Mouse (Mus musculus): ENCODE measurements around the gene Mecp2. TPM values are rescaled to one million over a fixed set of nuclear protein-coding genes. Genes with fewer than 3 reads are reported as not detected.
A peak's percentile ranks its signal among the peaks of the same experiment; 100 is the strongest.
"Not testable (repeated sequence)": the region's sequence is repeated elsewhere in the genome, so short reads cannot be mapped to it uniquely, and the experiment has no call there.

Mecp2 gene
- 3.1 and 3.3 TPM in 2 replicates for polyA plus RNA-seq (2012; rRNA removed)

DNA sequence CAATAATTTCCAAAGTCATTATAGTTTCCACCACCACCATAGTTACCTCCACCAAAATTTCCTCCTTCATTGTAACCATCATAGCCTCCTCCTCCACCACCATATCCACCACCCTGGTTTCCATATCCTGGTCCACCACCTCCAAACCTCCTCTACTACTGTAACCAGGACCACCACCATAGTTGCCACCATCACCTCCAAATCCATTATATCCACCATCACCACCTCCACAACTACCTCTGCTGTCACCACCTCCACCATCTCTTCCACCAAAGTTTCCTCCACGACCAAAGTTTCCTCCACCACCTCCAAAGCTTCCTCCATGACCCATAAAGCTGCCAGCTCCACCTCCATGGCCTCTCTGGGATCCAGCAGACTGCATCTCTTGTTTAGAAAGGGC lies at the start of gene Mecp2:
Gene Mecp2 (minus strand): TSS at position 101 of the 400 bp plus-strand sequence.
- not testable (repeated sequence) for DNase-seq (ENCODE audit: low read depth, low spot score)
- WGBS, result 18% methylated on average over 1 of the region's 1 CpGs

DNA sequence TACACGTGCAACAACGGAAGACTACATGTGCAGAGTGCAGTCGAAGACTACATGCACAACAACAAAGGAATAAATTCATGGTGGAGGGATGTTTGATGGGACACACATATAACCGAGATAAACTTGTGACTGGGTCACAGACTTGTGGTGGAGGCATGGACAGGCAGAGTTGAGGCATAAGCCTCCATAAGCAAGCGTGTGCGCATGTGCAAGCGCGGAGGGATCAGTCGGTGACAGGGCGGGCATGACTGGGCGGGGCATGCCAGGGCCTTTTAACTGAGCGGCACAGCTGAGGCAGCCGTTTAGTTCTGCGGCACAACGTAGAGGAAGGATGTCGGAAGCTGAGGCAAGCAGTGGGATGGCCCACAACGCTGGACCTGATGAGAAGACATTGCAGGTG lies 41.8 kb upstream of the Mecp2 start, which contains the start of gene Tktl1:
Gene Tktl1 (plus strand): TSS at position 301 of the 400 bp plus-strand sequence.
- WGBS, result 91% methylated on average over 17 of the region's 17 CpGs
- no peak for DNase-seq (ENCODE audit: low read depth, low spot score)

DNA sequence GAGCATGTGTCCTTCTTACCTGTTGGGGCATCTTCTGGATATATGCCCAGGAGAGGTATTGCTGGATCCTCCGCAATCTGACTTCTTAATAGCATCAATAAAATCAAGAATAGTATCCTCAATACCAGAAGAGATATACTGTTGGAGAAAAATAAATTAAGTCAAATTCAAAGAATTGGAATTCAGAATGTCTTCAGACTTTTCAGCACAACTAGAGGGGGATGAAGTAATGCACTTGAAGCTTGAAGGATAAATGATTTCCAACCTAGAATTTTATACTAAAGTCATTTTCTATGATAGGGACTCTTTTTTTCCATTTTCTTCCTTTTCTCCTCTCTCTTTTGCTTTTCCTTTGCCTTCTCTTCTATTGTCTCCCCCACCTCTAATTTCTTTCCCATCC lies 32.6 kb upstream of the Mecp2 start, which contains the start of gene Tex28:
Gene Tex28 (minus strand): TSS at position 101 of the 400 bp plus-strand sequence.
- WGBS, result 88% methylated on average over 1 of the region's 1 CpGs
- no peak for DNase-seq (ENCODE audit: low read depth, low spot score)

DNA sequence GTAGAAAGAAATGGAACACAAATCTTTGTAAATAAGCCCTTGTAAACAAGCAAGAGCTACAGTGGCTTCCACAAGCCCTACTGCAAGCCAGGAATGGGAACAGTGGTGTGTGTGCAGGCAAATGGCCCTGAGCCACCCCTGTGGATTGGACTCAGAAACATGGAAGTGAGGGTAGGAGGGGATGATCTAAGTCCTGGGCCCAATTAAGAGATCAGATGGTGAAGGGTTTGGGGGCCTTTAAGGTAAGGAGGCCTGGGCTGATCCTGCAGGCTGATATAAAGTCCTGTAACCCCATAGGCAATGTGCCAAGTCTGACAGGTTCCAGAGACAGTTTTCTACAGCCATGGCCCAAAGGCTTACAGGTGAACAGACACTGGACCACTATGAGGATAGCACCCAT lies 8.0 kb downstream of the Mecp2 start, which contains the start of gene Opn1mw:
Gene Opn1mw (plus strand): TSS at position 301 of the 400 bp plus-strand sequence.
- no peak for DNase-seq (ENCODE audit: low read depth, low spot score)

DNA sequence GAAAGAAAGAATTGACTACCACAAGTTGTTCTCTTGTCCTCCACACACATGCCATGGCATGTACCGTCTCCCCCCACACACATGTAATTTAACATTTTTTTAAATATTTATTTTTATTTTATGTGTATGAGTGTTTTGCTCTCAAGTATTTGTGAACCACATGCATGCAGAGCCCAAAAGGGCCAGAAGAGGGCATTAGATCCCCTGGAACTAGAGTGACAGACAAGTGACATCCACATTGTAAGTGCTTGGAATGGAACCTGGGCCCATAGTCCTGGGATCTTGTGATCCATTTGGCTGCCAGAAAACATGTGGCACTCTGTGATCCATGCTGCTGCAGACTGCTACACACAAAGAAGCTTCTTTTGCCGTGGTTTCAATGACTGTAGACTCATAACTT lies 10.2 kb downstream of the Mecp2 start:
- no peak for DNase-seq (ENCODE audit: low read depth, low spot score)
- 58% methylated on average over 2 of the region's 2 CpGs for WGBS

DNA sequence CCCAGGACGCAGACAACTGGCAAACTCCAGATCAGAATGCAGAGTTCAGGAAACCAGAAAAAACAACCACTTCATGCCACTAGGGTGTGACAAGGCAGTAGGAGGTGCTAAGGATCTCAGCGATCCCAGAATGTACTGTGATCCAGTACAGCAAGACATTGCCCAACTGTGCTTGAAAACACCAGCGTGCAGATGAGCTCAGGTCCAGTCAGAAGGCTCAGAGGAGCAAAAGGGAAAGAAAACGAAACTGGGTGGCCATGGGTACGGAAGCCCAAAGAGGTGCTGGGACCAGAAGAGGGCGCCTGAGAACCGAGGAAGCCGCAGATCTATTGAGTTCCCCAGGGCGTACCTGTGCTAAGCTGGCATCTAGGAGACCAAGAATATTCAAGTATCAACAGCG lies 19.7 kb downstream of the Mecp2 start:
- WGBS, result 16% methylated on average over 10 of the region's 10 CpGs
- DNase-seq (ENCODE audit: low read depth, low spot score), result peak; percentile 38

DNA sequence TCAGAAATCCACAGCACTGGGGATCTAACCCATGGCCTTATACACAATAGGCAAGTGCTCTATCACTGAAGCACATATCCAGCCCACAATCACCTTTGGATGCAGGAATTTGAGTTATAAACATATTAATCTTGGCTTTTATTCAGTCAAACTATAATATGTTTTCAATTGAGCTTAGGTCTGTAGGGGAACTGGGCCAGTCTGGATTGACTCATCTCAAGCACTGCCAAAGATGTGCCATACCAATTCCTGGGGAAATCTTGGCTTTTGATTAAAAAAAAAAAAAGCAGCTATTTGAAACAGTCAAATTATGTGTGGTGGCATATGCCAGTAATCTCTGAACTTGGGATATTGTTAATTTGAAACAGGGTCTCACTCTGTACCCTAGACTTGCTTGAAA lies 21.1 kb downstream of the Mecp2 start:
- DNase-seq (ENCODE audit: low read depth, low spot score), result no peak

DNA sequence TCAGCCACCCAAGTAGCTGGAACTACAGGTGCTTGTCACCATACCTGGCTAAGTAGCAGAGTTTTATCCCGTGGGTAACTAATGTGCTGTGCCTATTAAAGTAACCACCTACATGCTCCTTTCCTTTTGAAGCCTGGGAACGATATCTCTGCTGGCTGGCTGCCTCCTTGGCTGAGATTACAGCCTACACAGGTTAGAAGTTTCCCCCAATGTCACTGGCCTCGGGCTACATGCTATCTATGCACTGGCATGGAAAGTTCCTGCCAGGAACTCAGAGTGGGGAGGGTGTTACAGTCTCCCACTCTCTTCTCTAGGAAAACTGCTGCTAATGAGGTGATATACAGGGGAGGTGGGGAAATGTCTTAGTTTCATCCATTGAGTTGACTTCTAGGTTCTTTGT lies 26.4 kb downstream of the Mecp2 start:
- WGBS, result 31% methylated on average over 3 of the region's 3 CpGs
- DNase-seq (ENCODE audit: low read depth, low spot score), result no peak

DNA sequence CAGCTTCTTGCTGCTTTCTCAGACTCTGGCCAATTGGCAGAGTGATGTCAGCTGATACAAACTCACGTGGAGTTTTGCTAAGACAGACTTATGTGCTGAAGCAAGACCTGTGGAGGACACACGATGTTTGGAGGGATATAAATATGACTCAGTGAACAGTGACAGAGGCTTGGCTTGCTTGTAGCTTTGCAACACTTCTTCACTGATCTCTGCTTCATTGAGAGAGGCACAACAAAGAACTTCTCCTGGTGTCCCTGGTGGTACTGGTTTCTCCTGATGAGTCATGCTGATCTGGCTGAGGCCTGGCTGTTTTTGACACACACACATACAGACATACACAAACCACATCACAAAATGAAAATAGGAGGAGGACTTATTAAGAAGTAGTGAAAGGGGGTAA lies 29.2 kb downstream of the Mecp2 start:
- DNase-seq (ENCODE audit: low read depth, low spot score), result no peak
- 56% methylated on average over 2 of the region's 2 CpGs for WGBS

DNA sequence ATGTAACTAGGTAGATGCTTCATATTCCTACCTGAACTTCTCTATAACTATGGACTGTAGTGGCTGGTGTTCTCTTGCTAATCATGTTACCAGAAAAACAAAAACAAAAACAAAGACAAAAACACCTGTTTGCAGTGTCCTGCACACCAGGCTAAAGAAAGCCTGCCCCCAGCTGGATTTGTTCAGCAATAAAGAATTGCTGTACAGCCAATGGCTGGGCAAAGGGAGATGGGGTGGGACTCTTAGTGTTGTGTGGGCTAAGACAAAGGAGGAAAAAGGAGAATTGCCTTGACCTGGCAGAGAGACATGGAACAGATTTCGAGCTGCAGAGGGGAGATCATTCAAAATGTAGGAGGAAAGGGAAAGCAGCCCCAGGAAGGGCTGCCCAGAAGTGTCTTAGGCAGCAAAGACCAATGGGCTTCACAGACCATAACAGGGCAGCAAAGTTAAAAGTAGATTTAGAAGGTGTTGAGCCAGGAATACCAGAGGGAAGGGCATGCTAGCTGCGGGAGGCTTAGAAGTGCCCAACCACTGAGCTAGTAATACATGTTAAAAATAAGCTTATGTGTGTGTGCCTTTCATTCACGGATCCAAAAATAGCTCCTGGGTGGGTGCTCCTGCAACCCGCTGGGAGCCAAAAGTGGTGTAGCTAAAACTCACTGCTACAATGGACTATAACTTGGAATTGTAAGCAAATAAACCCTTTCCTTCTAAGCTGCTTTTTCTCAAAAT lies 31.5 kb downstream of the Mecp2 start:
- no peak for DNase-seq (ENCODE audit: low read depth, low spot score)
- WGBS, result 54% methylated on average over 4 of the region's 4 CpGs

DNA sequence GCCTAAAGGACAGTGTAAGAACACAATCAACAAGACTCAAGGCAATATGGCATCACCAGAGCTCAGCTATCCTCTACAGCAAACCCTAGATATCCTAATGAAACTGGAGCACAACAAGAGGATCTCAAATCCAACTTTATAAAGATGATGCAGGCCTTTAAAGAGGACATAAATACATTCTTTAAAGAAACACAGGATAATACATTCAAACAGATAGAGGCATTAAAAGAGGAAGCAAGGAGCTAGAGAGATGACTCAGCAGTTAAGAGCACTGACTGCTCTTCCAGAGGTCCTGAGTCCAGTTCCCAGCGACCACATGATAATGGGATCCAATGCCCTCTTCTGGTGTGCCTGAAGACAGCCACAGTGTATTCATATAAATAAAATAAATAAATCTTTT lies 40.0 kb downstream of the Mecp2 start:
- WGBS, result 52% methylated on average over 1 of the region's 1 CpGs
- no peak for DNase-seq (ENCODE audit: low read depth, low spot score)

DNA sequence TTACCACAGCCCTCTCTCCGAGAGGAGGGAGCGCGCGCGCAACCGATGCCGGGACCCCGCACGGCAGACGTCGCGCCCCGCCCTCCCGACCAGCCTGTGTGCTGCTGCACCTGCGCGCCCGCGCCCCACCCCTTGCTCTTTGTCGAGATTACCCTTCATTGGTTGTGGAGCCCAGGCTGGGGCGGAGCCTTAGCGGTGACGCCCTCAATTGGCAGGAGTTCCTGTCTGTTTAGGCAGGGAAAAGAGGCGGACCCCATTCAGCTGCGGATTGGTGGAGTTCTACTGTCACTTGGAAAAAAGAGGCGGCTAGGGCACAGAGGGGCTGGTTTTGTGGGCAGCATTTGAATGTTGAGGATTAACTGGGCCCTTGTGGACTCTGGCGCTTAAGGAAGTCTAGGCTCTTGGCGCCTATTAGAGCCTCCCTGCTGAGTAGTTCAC lies 49.5 kb downstream of the Mecp2 start:
- peak; percentile 76 for DNase-seq (ENCODE audit: low read depth, low spot score)
- WGBS, result 20% methylated on average over 26 of the region's 27 CpGs

DNA sequence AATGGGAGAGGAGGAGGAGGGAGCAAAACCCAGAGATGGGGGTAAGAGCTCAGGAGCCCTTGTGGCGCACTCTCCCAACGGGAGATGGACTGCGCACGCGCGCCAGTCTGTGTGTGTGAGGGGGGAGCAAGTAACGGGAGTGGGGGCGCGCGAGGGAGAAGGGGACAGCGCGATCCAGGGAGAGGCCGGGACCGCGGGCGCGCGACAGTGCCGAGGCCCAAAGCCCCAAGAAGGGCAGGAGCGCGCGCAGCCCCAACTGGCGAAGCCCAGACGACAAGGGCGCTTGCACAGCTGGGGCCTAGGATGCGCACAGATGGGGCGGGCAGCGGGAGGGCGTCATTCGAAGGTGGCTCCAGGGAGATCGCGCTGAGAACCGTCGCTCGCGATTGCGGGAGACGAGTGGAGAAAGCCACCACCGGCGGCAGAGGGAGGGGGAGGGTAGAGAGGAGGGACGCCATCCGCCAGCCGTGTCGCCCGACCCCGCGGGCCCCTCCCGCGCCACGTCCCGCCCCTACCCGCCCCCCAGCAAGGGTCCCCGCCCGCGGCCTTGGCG lies 50.1 kb downstream of the Mecp2 start:
- DNase-seq (ENCODE audit: low read depth, low spot score), result no peak
- 25% methylated on average over 52 of the region's 56 CpGs for WGBS

DNA sequence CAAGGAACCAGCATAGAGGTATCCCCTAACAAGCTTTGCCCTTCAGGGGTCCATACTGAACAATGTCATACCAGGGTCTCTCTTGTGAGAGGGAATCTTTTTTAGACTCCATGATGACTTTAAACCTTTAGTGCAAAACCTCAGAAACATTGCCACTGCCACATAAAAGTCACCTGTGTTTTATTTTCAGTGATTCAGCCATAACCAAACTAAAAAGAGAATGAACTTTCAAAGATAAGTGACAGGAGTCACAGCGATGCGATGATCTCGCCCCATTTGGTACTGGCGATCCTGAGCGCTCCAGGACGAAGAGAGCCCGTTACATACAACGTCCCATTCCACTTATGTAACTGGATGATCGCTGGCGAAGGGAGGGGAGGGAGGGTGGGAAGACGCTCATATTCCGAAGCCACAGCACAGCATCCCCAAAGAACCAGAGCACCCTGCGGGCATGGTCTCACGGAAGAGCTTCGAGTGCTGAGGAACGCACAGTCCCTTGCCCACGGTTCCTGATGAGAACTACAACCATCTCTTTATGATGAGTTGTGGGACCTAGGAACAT lies 50.8 kb downstream of the Mecp2 start:
- no peak for DNase-seq (ENCODE audit: low read depth, low spot score)
- 22% methylated on average over 17 of the region's 17 CpGs for WGBS

DNA sequence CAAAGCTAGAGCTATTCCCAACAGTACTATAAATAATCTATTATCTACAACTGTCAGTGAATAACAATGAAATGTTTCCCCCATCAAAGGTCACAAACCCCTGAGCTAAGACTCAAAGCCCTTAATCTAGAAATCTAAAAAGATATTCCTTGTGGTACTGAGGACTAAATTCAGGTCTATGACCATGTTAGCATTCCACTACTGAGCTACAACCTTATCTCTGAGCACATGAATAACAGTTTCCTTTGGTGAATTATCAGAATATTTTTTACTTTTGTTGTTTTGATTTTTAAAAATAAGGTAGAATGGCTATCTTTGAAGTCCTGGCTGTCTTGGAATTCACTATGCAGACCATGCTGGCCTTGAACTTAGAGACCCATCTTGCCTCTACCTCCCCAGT lies 64.4 kb downstream of the Mecp2 start:
- DNase-seq (ENCODE audit: low read depth, low spot score), result no peak

DNA sequence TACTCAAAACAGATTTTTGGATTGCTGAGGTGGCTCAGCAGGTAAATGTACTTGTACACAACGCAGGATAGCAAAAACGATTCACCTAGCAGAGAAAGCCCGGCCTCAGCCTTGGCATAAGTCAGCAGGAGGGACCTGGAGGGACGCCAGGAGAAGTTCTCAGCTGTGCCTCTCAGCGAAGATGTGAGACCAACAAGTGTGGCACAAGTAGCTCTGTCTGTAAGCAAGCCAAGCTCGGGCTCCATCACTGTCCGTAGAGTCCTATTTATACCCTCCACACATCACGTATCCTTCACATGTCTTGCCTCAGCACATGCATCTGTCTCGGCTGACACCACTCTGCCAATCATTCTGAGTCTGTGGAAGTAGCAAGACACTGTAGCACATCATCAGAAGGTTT lies 67.3 kb downstream of the Mecp2 start:
- WGBS, result 71% methylated on average over 9 of the region's 9 CpGs

DNA sequence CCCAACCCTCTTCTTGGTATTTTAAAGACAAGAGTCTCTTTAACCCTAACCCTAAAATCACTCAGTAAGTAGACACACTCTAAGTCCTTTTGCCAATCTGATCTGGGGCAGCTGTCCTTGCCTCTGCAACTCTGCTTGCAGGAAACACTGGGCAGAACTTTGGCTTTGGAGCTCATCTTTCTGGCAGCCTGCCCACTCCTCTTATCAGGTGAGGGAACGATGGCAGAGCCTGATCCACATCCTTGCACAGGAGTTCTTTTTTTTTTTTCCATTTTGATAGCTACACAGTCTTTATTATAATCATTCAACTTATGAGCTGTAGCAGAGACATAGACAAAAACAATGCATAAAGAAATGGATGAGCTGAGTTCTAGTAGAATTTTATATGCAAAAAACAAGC lies 90.1 kb downstream of the Mecp2 start:
- no peak for DNase-seq (ENCODE audit: low read depth, low spot score)
- 18% methylated on average over 1 of the region's 1 CpGs for WGBS

More for the DNA sequence above, 67.3 kb downstream of the Mecp2 start:
- no peak for DNase-seq (ENCODE audit: low read depth, low spot score)

DNA sequence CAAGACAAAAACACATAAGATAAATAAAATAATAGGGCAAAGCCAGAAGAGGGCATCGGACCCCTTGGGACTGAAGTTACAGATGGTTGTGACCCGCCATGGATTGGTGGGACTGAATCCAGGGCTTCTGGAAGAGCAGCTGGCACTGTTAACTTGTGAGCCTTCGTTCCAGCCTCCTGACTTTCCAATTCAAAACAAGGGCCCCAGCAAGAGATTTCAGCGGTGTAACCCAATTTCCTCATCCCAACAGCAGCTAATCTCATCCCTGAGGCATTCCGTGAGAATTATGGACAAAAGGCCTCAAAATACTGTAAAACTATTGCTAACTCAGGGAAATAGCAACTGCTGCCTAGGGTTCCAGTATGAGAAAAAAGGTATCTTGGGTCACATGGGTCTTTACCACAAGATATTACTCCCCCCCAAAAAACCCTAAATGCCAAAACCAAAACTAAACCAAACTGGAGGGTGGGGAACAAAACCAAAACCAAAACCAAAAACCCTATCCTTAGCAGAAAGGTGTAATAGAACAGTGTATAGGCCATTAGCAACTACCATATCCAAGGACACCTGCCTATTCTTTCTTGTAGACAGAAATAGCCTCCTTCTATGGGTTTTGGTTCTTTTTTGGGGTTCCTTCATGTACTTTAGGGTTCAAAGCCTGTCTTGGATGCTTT lies 97.3 kb downstream of the Mecp2 start:
- WGBS, result 70% methylated on average over 5 of the region's 5 CpGs
- DNase-seq (ENCODE audit: low read depth, low spot score), result no peak

DNA sequence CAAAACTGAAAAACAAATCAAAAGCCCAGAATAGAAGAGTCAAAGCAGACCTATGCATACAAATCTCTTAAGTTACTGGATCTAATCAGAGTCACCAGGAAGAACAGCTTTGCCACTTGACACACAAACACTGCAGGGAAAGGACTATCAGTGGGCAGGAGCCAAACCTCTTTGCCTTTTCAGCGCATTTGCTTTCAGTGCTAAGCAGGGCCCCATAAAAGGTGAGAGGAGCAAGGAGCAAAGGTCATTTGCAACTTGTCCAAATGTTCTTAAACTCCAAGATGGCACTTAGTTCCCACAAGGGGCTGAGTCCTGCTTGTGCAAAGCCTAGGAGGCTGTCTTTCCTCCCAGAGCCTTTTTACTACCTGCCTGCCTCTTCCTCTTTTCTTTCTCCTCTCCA lies 105.2 kb downstream of the Mecp2 start:
- 35% methylated on average over 1 of the region's 1 CpGs for WGBS
- DNase-seq (ENCODE audit: low read depth, low spot score), result no peak

DNA sequence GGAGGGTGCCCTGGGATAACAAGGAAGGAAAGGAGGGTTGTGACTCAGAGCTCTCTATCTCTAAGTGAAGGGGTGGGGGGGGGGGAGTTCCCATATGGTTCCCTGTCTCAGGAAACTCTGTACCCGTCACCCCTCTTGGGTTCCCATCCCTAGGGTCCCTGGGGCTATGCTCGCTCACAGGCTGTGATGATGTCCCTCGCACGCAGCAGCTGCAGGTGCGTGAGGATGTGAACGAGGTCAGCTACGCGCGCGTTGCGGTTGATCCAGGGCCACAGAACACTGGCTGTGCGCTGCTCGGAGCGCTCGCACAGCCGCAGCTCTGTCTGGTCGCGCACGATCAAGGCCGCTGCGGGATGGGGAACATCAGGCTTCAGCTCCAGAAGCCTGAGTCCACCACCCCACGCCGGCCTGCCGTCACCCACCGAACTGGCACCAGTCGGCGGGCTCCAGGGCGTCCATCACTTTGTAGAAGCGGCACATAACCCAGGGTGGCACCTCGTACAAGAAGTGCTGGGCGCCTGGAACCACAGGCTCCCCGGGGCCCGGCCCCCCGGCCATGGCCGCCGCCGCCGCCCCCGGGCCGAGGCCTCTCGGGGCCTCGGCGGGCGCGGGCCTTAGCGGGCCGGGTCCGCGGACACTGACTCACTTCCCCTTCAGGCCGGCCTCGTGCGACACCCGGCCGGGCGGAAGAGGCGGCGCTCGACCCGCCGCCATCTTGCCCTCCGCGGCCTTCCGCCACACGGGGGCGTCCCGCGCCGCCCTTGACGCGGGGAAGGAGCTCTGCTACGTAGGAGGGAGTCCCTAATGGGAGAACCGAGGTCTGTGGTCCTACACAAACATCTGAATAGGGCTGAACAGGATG lies 111.7 kb downstream of the Mecp2 start, which contains the start of gene Irak1:
Gene Irak1 (minus strand): TSS at position 731 of the 862 bp plus-strand sequence.
- 20% methylated on average over 71 of the region's 72 CpGs for WGBS
- peak; percentile 31 for DNase-seq (ENCODE audit: low read depth, low spot score)

All from large intestine, adult 2 months (tissue).